Mouse (Mus musculus) cerebellum, postnatal 36 days (tissue): ENCODE data around the gene Rab23.
A peak's percentile ranks its signal among the peaks of the same experiment; 100 is the strongest.

Source experiments
- DNase-seq, 2 experiments: peaks; one replicate each; pipeline ENCODE4 v3.0.0; 2021 to 2022; ENCODE audit warnings: mixed read lengths in 2 of 2

Rab23 gene

DNA sequence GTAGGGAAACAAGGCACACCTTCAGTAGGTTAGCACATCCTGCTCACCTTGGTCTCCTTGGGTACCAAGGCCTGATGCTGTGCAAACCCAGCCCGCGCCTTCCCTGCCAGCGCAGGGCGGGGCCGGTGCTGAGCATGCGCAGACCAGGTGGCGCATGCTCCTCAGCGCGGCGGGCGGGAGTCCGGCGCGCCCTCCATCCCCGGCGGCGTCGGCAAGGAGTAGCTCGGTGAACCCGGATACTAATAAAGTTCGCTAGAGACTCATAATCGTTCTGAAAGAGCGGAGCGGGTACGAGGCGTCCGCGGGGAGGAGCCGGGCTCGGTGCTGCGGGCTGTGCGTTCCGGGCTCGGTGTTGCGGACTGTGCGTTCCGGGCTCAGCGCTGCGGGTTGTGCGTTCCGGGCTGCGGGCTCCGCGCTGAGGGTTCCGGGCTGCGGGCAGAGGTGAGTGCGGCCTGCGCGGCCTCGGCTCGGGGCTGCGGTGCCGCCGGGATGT is at the start of gene Rab23:
Rab23 (plus strand) TSS at position 155 of the 493 bp plus-strand sequence.
- DNase-seq, result peak; percentile 87 to 88

DNA sequence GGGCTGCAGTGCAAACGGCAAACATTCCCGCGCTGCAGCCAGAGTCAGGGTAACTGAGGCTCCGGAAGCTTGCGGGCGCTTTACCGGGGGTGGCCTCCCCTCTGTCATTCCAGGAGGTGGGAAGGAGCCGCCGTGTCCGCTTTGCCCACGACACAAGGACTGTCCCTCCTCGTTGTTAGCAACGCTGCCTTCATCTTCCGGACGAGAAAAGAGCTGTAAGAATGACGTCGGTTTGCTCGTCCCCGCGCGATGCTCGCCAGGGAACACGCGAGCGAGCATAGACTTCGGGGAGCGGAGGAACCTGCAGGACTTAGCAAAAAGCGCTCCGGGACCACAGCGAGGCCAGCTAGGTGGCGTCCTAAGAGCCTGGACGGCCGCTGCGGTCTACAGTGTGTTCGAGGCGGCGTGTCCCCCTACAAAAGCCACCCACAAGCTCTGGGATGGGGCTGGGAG is 49.5 kb upstream of the Rab23 start:
- DNase-seq, result peak; percentile 59 to 64

DNA sequence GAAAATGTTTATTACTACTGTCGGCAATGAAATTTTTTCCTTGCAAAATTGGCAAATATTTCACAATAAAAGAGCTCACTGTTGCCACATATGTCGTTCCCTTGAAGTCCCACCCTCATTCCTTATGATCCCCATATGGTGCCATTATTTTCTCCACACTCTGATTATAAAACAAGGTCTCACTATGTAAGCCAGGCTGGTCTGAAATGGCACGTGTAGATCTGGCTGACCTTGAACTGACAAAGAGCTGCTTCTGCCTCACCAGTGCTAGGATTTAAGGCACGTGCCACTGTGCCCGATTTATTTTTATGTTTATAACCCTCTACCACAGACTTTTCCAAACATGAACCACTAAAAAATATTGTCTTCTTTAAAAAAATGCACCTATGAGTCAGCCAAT is 48.2 kb upstream of the Rab23 start:
- no peak for DNase-seq

DNA sequence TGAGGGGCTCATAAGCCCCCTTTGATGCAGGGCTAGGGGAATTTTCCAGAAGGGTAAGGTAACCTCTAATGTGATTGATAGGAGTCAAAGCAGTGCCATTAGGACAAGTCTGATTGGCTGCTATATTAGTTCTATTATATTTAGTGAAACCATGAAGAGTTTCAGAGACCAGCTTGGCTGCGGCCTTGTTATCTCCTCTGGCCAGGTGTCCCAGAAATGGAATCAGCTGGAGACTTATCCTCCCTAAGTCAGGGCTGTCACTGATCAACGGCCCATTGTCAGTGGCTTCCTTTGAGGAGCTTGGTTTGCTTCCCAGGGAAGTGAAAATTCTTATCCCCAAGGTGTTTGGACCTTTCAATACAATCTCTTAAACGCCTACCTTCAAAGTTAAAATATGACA is 47.6 kb upstream of the Rab23 start:
- DNase-seq, result no peak

DNA sequence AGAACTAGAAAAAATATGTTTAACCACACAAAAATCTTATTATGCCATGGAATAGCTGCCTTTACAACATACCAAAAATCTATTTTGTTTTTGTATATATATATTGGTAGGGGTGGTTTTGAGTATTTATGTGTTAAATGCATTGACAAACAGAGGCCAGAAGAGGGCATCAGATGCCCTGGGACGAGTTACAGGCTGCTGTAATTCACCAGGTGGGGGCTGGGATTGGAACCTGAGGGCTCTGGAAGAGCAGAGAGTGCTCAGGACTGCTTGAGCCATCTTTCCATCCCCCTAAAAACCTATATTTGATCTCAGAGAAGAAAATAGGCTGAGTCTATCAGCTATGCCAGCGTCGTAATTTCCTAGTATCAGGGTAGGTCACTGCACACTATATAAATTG is 47.2 kb upstream of the Rab23 start:
- DNase-seq, result peak; percentile 34 to 47

DNA sequence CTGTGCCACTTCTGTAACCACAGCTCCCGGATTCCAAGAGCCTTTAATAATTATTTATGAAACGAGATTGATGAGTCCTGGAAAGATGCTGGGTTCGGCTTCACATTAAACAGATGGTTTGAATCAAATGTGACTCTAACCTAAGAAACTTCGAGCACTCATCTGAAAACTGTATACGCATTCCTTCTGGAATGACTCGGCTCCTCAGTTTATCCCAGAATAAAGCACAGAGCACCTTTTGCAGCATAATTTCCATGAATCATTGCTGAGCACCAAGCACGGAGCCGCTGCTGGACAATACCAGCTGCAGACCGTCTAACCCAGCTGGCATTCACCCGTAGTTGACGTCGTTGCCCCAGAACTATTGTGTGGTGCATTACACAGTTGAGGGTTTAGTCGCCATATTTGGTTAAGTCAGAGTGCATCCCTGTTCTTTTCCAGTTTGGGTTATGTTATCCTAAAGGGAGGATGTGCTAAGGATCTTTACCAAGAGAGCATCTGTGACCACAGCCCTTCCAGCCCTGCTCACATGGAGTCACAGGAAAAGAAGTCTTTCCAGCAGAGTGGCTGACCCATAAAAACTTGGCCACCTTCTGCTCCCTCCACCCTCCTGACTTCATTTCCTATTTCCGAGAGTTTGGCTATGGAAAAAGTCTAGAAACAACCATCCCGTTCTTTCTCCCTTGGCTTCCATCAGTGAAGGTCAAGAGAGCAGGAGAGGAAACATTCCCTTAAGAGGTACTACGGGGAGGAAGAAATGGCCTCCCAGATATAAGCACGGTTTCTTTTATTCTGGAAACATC is 46.3 kb upstream of the Rab23 start:
- no peak for DNase-seq

DNA sequence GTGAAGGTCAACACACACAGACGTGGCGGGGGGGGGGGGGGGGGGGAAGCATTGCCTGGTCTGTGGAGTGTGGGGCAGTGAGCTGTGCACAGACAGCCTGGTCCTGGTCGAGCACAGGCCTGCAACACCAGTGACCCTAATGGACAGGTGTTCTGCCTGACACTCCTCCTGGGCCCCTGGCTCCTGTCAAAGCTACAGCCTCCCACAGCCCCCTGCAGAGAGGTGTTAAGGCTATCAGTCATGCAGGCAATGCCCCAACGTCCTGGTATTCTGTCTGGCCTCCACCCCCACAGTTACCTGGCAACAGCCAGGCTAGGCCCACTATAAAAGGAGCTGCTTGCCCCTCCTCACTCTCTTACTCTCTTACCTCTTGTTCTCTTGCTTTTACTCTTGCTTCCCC is 39.3 kb upstream of the Rab23 start:
- DNase-seq, result no peak

DNA sequence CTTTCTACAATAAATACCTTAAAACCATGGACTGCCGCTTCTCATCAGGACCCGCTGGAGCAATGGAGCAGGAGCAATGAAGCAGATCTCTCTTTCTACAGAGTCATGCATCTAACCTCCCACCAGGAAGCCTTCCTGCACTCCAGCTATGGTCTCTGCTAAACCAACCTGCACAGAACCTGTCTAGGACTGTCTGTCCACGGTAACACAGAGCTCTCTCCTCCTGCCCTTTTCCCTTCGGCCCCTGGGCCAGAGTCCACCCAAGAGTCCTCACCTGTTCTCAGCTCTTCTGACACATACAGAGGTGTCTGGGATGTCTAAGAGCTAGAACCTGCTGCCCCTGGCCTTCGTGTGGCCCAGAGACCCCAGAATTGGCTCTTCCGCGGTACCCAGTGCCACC is 38.8 kb upstream of the Rab23 start:
- DNase-seq, result no peak

DNA sequence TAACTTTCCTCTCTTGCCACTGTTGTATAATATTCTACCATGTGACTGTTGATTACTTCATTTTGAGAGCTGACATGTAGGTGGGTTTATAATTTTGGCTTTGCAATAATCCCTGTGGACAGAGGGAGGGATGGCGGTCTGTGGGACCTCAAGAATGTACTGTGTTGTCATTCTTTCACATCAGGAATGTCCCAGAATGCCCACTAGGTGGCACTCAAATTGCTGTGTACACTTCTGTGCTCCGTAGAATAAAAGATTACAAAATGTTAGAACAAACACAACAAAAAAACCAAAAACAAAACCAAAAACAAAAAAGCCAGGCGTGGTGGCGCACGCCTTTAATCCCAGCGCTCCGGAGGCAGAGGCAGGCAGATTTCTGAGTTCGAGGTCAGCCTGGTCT is 35.2 kb upstream of the Rab23 start:
- peak in 1 of 2 experiments; percentile 21 for DNase-seq

DNA sequence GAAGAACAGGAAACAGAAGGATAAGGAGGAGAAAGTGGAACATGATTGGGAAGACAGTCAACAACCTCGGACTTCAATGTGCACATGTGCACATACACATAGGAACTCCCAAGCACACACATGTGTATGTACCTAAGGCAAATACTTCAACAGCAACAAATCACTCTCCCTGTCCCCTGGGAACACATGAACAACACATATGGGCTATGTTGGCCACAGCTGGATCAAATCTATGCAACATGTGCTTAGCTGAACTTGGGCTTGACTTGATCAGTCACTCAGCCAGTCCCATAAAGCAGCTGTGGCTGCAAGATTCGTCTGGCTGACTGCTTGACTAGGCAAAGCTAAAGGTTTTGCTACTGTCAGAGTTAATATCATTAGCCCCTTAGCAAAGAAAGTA is 30.9 kb upstream of the Rab23 start:
- DNase-seq, result no peak

DNA sequence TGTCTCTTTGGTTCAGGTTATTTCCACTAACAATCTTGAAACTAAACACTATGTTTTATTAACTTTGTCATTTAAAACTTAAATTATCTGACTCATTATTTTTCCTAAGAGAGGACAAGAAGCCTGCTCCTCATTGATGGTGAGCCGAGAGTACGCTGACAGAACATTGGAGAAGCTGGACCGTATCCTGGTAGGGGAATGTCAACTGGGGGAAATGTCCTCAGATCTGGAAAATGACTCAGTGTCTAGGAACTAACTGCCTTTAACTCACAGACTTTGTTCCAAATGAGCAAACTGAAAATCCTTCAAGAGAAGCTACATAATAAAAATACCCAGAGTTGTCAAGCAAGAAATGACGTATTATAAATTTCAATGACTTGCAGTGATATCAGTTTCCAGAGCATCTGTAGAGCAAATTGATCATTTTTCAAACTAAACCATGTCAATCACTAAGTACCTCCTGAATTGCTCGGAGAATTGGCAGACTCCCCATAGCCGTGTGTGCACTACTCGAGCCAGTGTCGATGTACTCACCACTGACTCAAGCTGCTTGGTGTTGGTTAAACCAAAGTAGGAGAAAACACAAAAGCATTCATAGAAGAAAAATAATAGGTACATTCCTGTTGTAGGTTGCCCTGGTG is 30.1 kb upstream of the Rab23 start:
- DNase-seq, result no peak

DNA sequence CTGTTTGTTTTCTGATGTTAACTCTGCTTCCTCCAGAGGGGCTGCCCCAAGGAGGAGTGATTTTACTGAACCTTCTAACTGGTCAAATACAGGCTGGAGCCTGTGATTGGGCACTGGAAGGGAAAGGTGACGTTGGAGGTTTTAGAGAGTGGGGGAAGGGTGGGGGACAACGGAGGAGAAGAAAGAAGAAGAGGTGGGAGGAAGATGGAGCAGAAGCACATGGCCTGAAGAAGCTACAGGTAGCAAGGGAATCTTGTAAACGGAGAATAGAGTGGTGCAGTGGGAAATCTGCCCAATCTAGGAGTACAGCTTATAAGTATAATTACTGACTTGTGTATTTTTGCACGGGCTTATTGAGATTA is 29.6 kb upstream of the Rab23 start:
- DNase-seq, result no peak

DNA sequence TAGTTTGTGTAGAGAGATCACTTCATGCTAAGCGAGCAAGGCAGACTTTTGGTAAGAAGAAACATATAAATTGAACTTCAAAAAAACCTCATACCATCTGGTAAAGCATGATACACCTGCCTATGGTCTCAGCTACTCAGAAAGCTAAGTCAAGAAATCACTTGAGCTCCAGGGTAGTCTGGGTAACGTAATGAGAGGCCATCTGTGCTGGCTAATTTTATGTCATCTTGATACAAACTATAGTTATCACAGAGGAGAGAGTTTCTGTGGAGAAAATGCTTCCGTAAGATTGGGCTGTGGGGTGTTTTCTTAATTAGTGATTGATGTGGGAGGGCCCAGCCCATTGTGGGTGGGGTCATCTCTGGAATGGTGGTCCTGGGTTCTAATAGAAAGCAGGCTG is 25.8 kb upstream of the Rab23 start:
- DNase-seq, result no peak

DNA sequence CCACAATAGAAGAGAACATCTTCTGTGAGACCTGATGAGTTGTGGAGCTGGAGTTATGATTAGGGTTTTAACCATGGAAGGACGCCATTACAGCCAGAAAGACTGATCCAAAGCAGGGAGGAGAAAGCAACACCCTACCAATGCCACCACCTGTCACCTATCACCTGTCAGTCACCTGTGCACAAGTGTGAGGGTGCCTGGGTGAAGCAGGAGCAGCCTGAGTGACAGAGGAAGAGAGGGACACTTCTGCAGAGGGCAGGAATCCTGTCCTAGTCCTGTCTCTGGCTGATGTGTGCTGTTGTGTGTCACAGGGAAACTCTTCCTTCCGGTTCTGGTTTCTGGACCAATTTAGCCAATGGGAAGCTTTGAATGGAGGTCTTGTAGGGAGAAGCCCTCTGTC is 23.7 kb upstream of the Rab23 start:
- DNase-seq, result no peak

DNA sequence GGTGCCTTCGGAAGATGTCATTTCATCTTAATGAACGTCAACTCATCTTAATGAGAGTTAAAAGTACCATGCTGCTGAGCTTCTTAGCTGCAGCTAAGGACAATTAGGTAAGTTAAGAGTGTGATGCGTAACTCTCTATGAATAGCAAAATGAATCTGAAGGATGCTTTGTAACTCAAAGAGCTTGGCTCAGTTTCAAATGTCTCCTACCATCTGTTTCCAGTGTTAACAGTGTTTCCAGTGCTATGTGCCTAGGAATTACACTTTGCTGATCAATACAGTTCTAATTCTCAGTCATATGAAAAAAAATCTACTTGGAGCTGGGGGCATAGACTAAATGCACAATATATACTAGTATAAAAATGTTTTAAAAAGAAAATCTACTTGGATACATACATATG is 18.4 kb upstream of the Rab23 start:
- no peak for DNase-seq

DNA sequence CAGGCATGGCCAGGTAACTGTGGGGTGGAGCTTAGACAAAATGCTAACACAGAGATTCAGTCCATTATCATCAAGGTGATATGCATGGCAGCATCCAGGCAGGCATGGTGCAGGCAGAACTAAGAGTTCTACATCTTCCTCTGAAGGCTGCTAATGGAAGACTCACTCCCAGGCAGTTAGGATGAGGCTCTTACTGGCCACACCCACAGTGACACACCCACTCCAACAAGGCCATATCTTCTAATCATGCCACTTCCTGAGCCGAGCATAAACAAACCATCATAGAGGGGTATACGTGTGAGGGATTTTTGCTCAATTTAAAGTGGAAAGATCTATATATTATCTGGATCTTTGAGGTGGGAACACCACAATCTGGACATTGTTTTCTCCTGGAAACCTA is 10.1 kb upstream of the Rab23 start:
- DNase-seq, result no peak

DNA sequence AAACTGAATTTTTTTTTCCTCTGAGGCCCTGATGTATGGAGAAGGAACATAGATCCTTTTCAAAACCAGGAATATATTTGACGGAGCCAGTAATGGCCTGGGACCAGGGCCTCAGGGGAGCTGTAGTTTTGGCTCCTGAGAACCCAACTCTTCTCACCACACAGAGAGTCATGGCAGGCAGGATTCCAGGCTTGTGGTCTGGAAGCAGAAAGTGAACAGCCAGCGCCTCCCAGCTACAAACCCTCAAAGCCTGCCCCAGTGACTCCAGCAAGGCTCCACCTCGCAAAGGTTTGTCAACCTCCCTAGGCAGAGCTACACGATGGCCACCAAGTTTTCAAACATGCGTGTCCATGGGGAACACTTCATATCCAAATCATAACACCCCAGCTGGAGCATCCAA is 7.7 kb upstream of the Rab23 start:
- no peak for DNase-seq

DNA sequence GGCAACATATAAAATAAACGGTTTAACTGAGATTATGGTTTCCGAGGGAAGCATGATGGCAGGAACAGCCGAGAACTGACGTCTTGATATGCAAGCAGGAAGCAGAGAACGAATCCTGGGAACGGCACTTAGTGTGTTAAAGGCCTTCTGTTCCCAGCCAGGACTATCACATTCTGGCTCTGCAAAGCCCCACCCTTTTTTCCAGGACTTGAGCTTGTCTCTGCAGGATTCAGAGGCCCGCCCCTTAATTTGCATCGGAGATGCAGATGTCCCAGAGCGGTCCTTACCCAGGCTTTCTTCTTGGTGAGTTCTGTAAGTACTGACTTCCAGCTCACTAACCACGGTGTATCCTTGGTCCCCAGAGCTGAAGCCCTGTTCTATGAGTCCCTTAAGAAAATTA is 4.9 kb upstream of the Rab23 start:
- DNase-seq, result no peak

DNA sequence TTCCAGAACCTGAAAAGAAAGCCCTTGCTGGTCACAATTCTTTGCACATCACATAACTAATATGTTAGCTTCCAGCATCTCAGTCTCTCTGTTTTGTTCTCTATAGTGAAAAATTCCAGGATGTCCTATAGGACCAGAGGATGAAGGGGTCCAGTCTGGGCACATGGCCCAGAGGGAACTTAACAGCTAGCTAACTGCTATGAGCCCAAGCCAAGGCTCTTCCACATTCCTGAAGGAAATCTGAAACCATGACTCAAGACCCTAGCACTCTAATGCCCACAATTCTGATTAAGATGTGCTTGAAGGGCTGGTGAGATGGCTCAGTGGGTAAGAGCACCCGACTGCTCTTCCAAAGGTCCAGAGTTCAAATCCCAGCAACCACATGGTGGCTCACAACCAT is 2.1 kb upstream of the Rab23 start:
- no peak for DNase-seq

DNA sequence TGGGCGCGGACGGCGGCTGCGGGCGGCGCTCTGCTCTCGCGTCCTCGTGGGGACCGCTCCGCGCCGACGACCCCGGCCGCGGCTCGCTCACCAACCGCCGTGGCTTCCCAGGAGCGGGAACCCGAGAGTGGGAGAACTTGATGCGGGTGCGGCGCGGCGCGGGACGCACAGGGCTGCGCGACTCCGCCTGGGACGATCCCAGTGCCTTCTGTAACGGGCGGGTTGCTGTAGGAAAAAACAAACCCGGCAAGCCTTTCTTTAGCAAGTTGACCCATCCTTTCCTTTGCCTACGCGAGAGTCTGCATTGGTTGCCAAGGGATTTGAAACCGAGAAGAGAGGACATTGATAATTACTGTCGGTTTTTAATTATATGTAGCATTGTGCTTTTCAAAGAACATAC is 544 bp downstream of the Rab23 start:
- no peak for DNase-seq

DNA sequence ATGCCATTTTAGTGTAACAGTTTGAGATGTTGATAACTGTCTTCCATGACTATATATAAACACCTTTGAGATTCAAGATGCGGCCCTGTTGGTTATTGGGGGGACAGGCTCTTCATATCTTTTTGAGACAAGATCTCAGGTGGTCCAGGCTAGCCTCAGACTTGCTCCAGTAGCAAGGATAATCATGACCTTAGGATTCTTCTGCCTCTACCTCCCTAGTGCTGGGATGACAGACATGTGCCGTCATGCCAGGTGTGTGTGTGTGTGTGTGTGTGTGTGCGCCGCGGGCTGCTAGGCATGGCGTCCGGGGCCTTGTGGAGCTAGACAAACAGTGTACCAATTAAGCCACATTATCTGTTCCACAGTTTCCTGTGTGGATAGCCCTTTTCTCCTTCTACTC is 1.3 kb downstream of the Rab23 start:
- no peak for DNase-seq

DNA sequence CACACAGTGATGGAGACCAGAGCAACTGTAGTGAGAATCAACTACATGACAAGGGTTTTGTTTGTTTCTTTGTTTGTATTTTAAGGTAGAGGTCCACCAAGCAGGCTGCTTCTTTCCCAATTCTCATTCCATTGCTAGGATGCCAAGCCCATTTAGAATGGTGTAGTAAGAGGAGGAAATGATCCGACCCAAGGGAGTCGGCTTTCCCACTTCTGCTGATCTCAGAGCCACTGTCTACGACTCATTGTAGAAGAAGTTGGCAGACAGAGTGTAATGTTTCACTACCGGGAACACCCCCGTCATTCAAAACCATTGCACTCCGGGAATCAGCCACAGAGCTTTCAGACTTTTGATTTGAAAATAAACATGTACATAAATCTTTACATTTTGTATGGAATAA is 4.8 kb downstream of the Rab23 start:
- no peak for DNase-seq

DNA sequence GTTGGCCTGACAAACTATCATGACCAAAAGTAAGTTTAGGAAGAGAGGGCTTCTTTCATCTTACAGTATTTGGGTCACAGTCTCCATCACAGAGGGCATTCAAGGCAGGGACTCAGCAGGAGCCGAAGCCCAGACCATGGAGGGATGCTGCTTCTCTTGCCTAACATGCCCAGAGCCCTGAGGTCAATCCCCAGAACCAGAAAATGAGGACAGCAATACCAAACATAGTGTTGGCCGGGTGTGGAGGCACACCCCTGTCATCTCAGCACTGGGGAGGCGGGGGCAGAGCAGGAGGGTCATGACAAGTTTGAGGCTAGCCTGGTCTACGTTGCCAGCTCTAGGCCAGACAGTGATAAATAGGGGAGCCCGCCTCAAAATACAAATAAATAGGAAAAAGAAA is 5.4 kb downstream of the Rab23 start:
- no peak for DNase-seq

DNA sequence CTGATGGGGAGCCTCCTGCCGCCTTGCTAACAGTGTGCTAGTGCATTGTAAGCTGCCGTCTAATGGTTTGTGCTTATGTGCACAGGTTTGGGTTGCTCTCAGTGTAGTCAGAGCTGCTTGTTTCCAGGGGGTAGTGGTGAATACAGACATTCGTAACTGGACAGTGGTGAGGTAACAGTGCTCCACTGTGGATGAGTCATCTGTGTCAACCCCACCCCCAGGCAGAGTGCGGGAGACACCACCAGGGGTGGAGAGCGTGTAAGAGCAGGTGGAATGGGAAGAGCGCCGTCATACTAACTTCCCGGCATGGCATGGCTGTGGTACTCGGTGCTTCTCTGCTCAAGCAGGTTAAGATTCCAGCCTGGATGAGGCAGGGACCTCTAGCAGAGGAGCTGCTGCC is 13.4 kb downstream of the Rab23 start:
- DNase-seq, result no peak
